Mouse (Mus musculus) adrenal gland, postnatal 4 days (tissue): ENCODE data around the gene Hint2. TPM values are rescaled to one million over a fixed set of nuclear protein-coding genes. Genes with fewer than 3 reads are reported as not detected.

ENCODE experiments used
- DNase-seq, 2 experiments: peaks; one replicate each; pipeline ENCODE4 v3.0.0; 2021 to 2022; ENCODE audit warnings: low spot score in 2 of 2, mixed read lengths in 2 of 2
- total RNA-seq, 2 experiments: library from RNA; stranded (reverse); gene quantifications; 2 replicates each; pipeline ENCODE4 v1.2.3; 2021

Gene Hint2
- total RNA-seq, 2 experiments from 2014 or later = 76.5 to 83.8 TPM

- no peak for DNase-seq
Measured at GRCm38 (mm10) chr4:43657146-43657545, 880 bp upstream of the Hint2 start.

GRCm38 (mm10) chr4:43655656-43656338, 469 bp downstream of the Hint2 start:
- peak in 1 of 2 experiments; percentile 30 for DNase-seq

- no peak for DNase-seq
Measured at GRCm38 (mm10) chr4:43653161-43654015, 2.9 kb downstream of the Hint2 start, which contains the start of gene Spag8. Spag8 (minus strand) TSS chr4:43653594.

- no peak for DNase-seq
Measured at GRCm38 (mm10) chr4:43652726-43653125, 3.5 kb downstream of the Hint2 start.

- DNase-seq = no peak
Measured at GRCm38 (mm10) chr4:43649783-43650182, 6.5 kb downstream of the Hint2 start.

- DNase-seq = no peak
Measured at GRCm38 (mm10) chr4:43640491-43640890, 15.8 kb downstream of the Hint2 start.

GRCm38 (mm10) chr4:43640076-43640475, 16.2 kb downstream of the Hint2 start:
- DNase-seq = no peak

GRCm38 (mm10) chr4:43636751-43637150, 19.5 kb downstream of the Hint2 start:
- DNase-seq = no peak

- no peak for DNase-seq
Measured at GRCm38 (mm10) chr4:43634621-43635374, 21.5 kb downstream of the Hint2 start.

GRCm38 (mm10) chr4:43633736-43634135, 22.5 kb downstream of the Hint2 start:
- DNase-seq = no peak

GRCm38 (mm10) chr4:43633296-43633695, 23.0 kb downstream of the Hint2 start:
- DNase-seq = no peak

GRCm38 (mm10) chr4:43631956-43632920, 24.0 kb downstream of the Hint2 start:
- no peak for DNase-seq

GRCm38 (mm10) chr4:43631046-43631955, 25.0 kb downstream of the Hint2 start, which contains the start of gene Npr2:
Npr2 (plus strand) TSS chr4:43631935.
- DNase-seq = peak in 1 of 2 experiments; percentile 24

GRCm38 (mm10) chr4:43630671-43631045, 25.6 kb downstream of the Hint2 start:
- DNase-seq = no peak

- peak in 1 of 2 experiments; percentile 58 for DNase-seq
Measured at GRCm38 (mm10) chr4:43630030-43630581, 26.2 kb downstream of the Hint2 start.

GRCm38 (mm10) chr4:43629106-43629817, 27.0 kb downstream of the Hint2 start:
- no peak for DNase-seq

- DNase-seq = no peak
Measured at GRCm38 (mm10) chr4:43620146-43620778, 36.0 kb downstream of the Hint2 start.
